Mouse (Mus musculus) lung, embryonic 16.5 days (tissue): ENCODE results near the gene Map3k3. TPM values are rescaled to one million over a fixed set of nuclear protein-coding genes. Genes with fewer than 3 reads are reported as not detected.

Source experiments
- ATAC-seq: fragments of 200-750 bp; cut with Nextera tagmentation; 2 replicates; pipeline ENCODE4 v1.8.0; 2017; ENCODE audit warnings: low read depth, mild to moderate bottlenecking, moderate library complexity
- H3K27ac ChIP-seq: fragments of 300-500 bp; sonication (generic); 2 replicates; pipeline ENCODE4 v1.5.1; 2014; ENCODE audit warnings: mild to moderate bottlenecking, control low read depth, low read length
- H3K27me3 ChIP-seq: fragments of 300-500 bp; sonication (generic); 2 replicates; pipeline ENCODE4 v1.6.1; 2014; ENCODE audit warnings: low read depth, low read length, mixed read lengths; ENCODE audit not compliant: control insufficient read depth, insufficient read depth
- H3K36me3 ChIP-seq: fragments of 300-500 bp; sonication (generic); 2 replicates; pipeline ENCODE4 v1.6.1; 2014; ENCODE audit warnings: low read length; ENCODE audit not compliant: control insufficient read depth, insufficient read depth
- H3K4me1 ChIP-seq: fragments of 300-500 bp; sonication (generic); replicated peaks from 2 replicates; pipeline ENCODE4 v1.6.1; 2014; ENCODE audit warnings: low read length, mixed read lengths; ENCODE audit not compliant: control insufficient read depth, insufficient read depth
- H3K4me2 ChIP-seq: fragments of 300-500 bp; sonication (generic); 2 replicates; pipeline ENCODE4 v1.6.1; 2014; ENCODE audit warnings: low read depth, low read length, control low read depth
- H3K4me3 ChIP-seq: fragments of 300-500 bp; sonication (generic); 2 replicates; pipeline ENCODE4 v1.5.1; 2014; ENCODE audit warnings: mild to moderate bottlenecking, low read length, control low read depth
- H3K9ac ChIP-seq: fragments of 300-500 bp; sonication (generic); 2 replicates; pipeline ENCODE4 v1.6.1; 2014; ENCODE audit warnings: low read length, control low read depth
- H3K9me3 ChIP-seq: fragments of 300-500 bp; sonication (generic); 2 replicates; pipeline ENCODE4 v1.6.1; 2016; ENCODE audit warnings: low read length; ENCODE audit not compliant: control insufficient read depth
- WGBS: fragments of 180-500 bp; shearing (Covaris S2); extraction: QIAGEN DNeasy Blood & Tissue Kit; methylation state at CpG from one replicate; pipeline ENCODE4 v1.1.7; 2014; 5-methylcytosine and 5-hydroxymethylcytosine counted together
- polyA plus RNA-seq: library from polyadenylated mRNA; unstranded; fragments of >200 nt; fragmentation: Nextera tagmentation; extraction: Ambion mirVana; gene quantifications from 2 replicates; pipeline ENCODE4 v1.2.1, GENCODE M21; 2015

Gene Map3k3
- 13.9 and 15.8 TPM in 2 replicates for polyA plus RNA-seq

GRCm38 (mm10) chr11:106083708-106084701, at the start of gene Map3k3:
TSS of gene Map3k3 (plus strand) at chr11:106084613.
- no peaks in the 10 kb centered on the region for H3K9me3 ChIP-seq
- H3K9ac ChIP-seq = peak within 1 kb of the TSS; percentile 98
- H3K4me3 ChIP-seq = peak within 1 kb of the TSS; percentile 92
- under 1% methylated on average over 69 of the region's 69 CpGs for WGBS
- peak; percentile 97 for ATAC-seq
- peak within 1 kb of the TSS; percentile 91 for H3K4me2 ChIP-seq
- peaks cover 13% of the 10 kb centered on the region for H3K4me1 ChIP-seq
- no peaks in the 10 kb centered on the region for H3K27me3 ChIP-seq
- peak within 1 kb of the TSS; percentile 100 for H3K27ac ChIP-seq
- no peaks in the 10 kb centered on the region for H3K36me3 ChIP-seq

GRCm38 (mm10) chr11:106034986-106035385, 49.4 kb upstream of the Map3k3 start:
- 75% methylated on average over 9 of the region's 9 CpGs for WGBS
- no peak for ATAC-seq
- no peaks in the 10 kb centered on the region for H3K9me3 ChIP-seq
- no peaks in the 10 kb centered on the region for H3K36me3 ChIP-seq
- H3K9ac ChIP-seq = no peak overlapping the region
- H3K4me2 ChIP-seq = no peak overlapping the region
- H3K27me3 ChIP-seq = no peaks in the 10 kb centered on the region
- peaks cover 12% of the 10 kb centered on the region for H3K4me1 ChIP-seq
- H3K27ac ChIP-seq = no peak overlapping the region
- no peak overlapping the region for H3K4me3 ChIP-seq

GRCm38 (mm10) chr11:106036548-106037417, 47.6 kb upstream of the Map3k3 start, which contains the start of gene Dcaf7:
TSS of gene Dcaf7 (plus strand) at chr11:106036872.
- peak within 1 kb of the TSS; percentile 92 for H3K9ac ChIP-seq
- H3K27me3 ChIP-seq = no peaks in the 10 kb centered on the region
- H3K4me1 ChIP-seq = peaks cover 12% of the 10 kb centered on the region
- no peaks in the 10 kb centered on the region for H3K36me3 ChIP-seq
- peak; percentile 99 for ATAC-seq
- WGBS = under 1% methylated on average over 66 of the region's 66 CpGs
- H3K27ac ChIP-seq = peak within 1 kb of the TSS; percentile 86
- peak within 1 kb of the TSS; percentile 88 for H3K4me3 ChIP-seq
- H3K4me2 ChIP-seq = peak within 1 kb of the TSS; percentile 98
- H3K9me3 ChIP-seq = no peaks in the 10 kb centered on the region

- peaks cover 12% of the 10 kb centered on the region for H3K4me1 ChIP-seq
- no peaks in the 10 kb centered on the region for H3K9me3 ChIP-seq
- H3K27ac ChIP-seq = peak overlapping the region; percentile 86
- peak overlapping the region; percentile 88 for H3K4me3 ChIP-seq
- H3K27me3 ChIP-seq = no peaks in the 10 kb centered on the region
- H3K4me2 ChIP-seq = peak overlapping the region; percentile 98
- 0% methylated on average over 13 of the region's 13 CpGs for WGBS
- peak overlapping the region; percentile 92 for H3K9ac ChIP-seq
- H3K36me3 ChIP-seq = no peaks in the 10 kb centered on the region
- no peak; the same call in 1 of the 2 replicates for ATAC-seq
Observed at GRCm38 (mm10) chr11:106037418-106037751, 47.0 kb upstream of the Map3k3 start.

GRCm38 (mm10) chr11:106044349-106044748, 40.1 kb upstream of the Map3k3 start:
- H3K27ac ChIP-seq = no peak overlapping the region
- no peak overlapping the region for H3K4me2 ChIP-seq
- H3K27me3 ChIP-seq = no peaks in the 10 kb centered on the region
- H3K4me3 ChIP-seq = no peak overlapping the region
- H3K9ac ChIP-seq = no peak overlapping the region
- peaks cover 15% of the 10 kb centered on the region for H3K36me3 ChIP-seq
- no peaks in the 10 kb centered on the region for H3K9me3 ChIP-seq
- ATAC-seq = no peak
- no peaks in the 10 kb centered on the region for H3K4me1 ChIP-seq

GRCm38 (mm10) chr11:106045256-106045655, 39.2 kb upstream of the Map3k3 start:
- H3K4me1 ChIP-seq = no peaks in the 10 kb centered on the region
- no peaks in the 10 kb centered on the region for H3K9me3 ChIP-seq
- no peak for ATAC-seq
- WGBS = 88% methylated on average over 1 of the region's 1 CpGs
- H3K27ac ChIP-seq = no peak overlapping the region
- H3K9ac ChIP-seq = no peak overlapping the region
- H3K36me3 ChIP-seq = peaks cover 19% of the 10 kb centered on the region
- no peak overlapping the region for H3K4me3 ChIP-seq
- no peak overlapping the region for H3K4me2 ChIP-seq
- H3K27me3 ChIP-seq = no peaks in the 10 kb centered on the region

- H3K36me3 ChIP-seq = peaks cover 19% of the 10 kb centered on the region
- no peaks in the 10 kb centered on the region for H3K27me3 ChIP-seq
- H3K9ac ChIP-seq = no peak overlapping the region
- no peak for ATAC-seq
- no peak overlapping the region for H3K4me2 ChIP-seq
- H3K4me3 ChIP-seq = no peak overlapping the region
- WGBS = 89% methylated on average over 3 of the region's 3 CpGs
- no peaks in the 10 kb centered on the region for H3K9me3 ChIP-seq
- no peak overlapping the region for H3K27ac ChIP-seq
- no peaks in the 10 kb centered on the region for H3K4me1 ChIP-seq
Observed at GRCm38 (mm10) chr11:106045780-106046179, 38.6 kb upstream of the Map3k3 start.

GRCm38 (mm10) chr11:106046584-106046983, 37.8 kb upstream of the Map3k3 start:
- Histone ChIP-seq H3K9ac (no peak overlapping the region), H3K27ac (no peak overlapping the region), H3K27me3 (no peaks in the 10 kb centered on the region), H3K4me2 (no peak overlapping the region), H3K4me1 (no peaks in the 10 kb centered on the region), H3K36me3 (peaks cover 24% of the 10 kb centered on the region), H3K4me3 (no peak overlapping the region), H3K9me3 (no peaks in the 10 kb centered on the region)
- ATAC-seq = no peak
- 71% methylated on average over 9 of the region's 9 CpGs for WGBS

GRCm38 (mm10) chr11:106053921-106054320, 30.5 kb upstream of the Map3k3 start:
- peaks cover 53% of the 10 kb centered on the region for H3K36me3 ChIP-seq
- H3K27ac ChIP-seq = no peak overlapping the region
- no peak overlapping the region for H3K4me3 ChIP-seq
- H3K9me3 ChIP-seq = no peaks in the 10 kb centered on the region
- H3K4me2 ChIP-seq = no peak overlapping the region
- H3K4me1 ChIP-seq = no peaks in the 10 kb centered on the region
- H3K9ac ChIP-seq = no peak overlapping the region
- no peak for ATAC-seq
- H3K27me3 ChIP-seq = no peaks in the 10 kb centered on the region
- 80% methylated on average over 2 of the region's 2 CpGs for WGBS
